In the genomic region with DNA sequence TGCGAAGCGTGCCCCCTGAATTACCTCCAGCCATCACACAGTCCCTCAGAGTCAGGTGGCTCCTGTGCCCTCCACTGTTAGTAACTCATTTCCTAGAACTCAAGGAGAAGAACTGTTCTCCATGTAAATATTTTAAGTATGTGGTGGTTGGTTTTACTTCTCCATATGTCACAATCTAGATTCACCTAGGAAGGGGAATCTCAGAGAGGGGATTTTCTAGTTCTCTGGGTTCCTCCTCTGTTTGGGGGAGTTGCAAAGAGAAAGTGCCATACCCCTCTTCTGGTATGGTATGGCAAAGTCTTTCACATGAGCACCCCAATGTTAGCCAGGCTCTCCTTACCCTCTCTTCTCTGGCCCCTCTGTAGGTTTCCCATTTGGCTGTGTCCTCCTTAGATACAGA, we compare ENCODE assay signal across 17 mouse cellular contexts.
A peak's percentile ranks its signal among the peaks of the same experiment; 100 is the strongest.
DNase-seq lines count a peak whose midpoint lies in the region; ATAC-seq lines count a peak whose summit lies in the region.
"Had no signal": no experiment of that assay in that cellular context is flagged by ENCODE, and none has a peak within 500 bp of the region (broad histone marks: within the 10 kb centered on the region; RNA-seq: fewer than 3 reads in every experiment).

No protein-coding gene starts in this region.

- peak; percentile 32; the same call in 1 of the 2 replicates for ATAC-seq in common myeloid progenitor, adult 5-6 weeks (replicated peaks; ENCODE audit: low read depth, poor library complexity, severe bottlenecking)
- ATAC-seq in granulocyte monocyte progenitor cell, adult 5-6 weeks (replicated peaks; ENCODE audit: poor library complexity, severe bottlenecking) = peak; percentile 53
- ATAC-seq in megakaryocyte progenitor cell, adult 5-6 weeks (replicated peaks; ENCODE audit: poor library complexity) = peak; percentile 46
- ATAC-seq: forebrain, embryonic 13.5 days; forebrain, embryonic 15.5 days; forebrain, postnatal 0 days had no signal

- DNase-seq in kidney, adult 18-20 months = no peak
- DNase-seq in gastrocnemius, postnatal 10 days = no peak
- DNase-seq: adrenal gland, adult 2 months; adrenal gland, postnatal 10 days; adrenal gland, postnatal 25 days; cerebellum, adult 11 months; cerebellum, adult 18-20 months; cerebellum, adult 8-10 months; cerebellum, adult 9-11 months; cerebellum, postnatal 14 days; cerebellum, postnatal 36 days; forebrain, postnatal 0 days had no signal
